Mouse (Mus musculus): Measurements from ENCODE around the gene Socs3. TPM values are rescaled to one million over a fixed set of nuclear protein-coding genes. Genes with fewer than 3 reads are reported as not detected.
A peak's percentile ranks its signal among the peaks of the same experiment; 100 is the strongest.

The Socs3 gene
- total RNA-seq, 4 experiments from 2014 or later = 1.9 to 3.3 (median 2.5) TPM

- DNase-seq (ENCODE audit: low spot score in 2 of 2) = no peak
Observed at GRCm38 (mm10) chr11:117973569-117973968, 3.7 kb upstream of the Socs3 start.

- no peak for DNase-seq (ENCODE audit: low spot score in 2 of 2)
Observed at GRCm38 (mm10) chr11:117972656-117973558, 3.1 kb upstream of the Socs3 start.

DNA sequence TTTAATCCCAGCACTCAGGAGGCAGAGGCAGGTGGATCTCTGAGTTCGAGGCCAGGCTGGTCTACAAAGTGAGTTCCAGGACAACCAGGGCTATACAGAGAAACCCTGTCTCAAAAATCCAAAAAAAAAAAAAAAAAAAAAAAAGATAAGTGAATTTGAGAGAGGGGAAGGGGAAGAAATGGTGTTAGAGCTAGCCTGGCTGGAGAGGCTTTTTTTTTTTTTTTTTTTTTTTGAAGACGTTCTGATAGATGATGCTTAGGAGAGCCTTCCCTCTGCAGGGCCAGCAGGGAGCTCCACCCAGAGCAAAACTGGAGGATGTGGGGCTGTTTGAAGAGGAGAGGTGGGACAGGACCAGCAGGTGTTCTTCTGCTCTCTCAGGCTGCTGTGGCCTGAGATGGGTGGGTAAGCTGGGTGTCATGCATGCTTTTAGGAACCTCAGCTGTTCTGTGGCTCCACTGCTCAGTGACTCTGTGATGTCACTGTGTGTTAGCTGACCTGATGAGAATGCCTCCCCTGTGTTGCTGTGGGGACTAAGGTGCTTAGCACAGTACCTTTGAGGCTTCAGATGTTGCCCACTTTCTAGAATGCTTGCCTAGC lies 1.9 kb upstream of the Socs3 start:
- no peak for DNase-seq (ENCODE audit: low spot score in 2 of 2)

DNA sequence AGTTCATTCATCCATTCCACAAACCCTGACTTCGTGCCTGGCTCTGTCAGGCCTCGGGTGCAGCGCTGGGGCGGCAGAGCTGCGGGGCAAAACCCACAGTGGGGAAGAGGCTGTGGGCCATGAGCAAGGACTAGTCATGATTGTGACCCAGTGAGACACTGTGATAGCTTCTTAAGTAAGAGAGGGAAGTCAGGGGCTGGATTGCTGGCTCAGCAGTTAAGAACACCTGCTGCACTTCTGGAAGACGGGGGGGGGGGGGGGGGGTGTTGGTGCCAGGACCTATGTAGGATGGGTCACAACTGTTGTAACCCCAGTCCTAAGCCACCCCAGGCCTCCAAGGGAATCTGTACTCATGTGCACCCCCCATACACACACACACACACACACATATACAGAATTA lies 1.3 kb upstream of the Socs3 start:
- no peak for DNase-seq (ENCODE audit: low spot score in 2 of 2)

- peak; percentile 94 to 96 for DNase-seq (ENCODE audit: low spot score in 2 of 2)
Observed at GRCm38 (mm10) chr11:117969100-117969944, 525 bp downstream of the Socs3 start.

- DNase-seq (ENCODE audit: low spot score in 2 of 2) = no peak
Observed at GRCm38 (mm10) chr11:117968716-117969099, 1.1 kb downstream of the Socs3 start.

DNA sequence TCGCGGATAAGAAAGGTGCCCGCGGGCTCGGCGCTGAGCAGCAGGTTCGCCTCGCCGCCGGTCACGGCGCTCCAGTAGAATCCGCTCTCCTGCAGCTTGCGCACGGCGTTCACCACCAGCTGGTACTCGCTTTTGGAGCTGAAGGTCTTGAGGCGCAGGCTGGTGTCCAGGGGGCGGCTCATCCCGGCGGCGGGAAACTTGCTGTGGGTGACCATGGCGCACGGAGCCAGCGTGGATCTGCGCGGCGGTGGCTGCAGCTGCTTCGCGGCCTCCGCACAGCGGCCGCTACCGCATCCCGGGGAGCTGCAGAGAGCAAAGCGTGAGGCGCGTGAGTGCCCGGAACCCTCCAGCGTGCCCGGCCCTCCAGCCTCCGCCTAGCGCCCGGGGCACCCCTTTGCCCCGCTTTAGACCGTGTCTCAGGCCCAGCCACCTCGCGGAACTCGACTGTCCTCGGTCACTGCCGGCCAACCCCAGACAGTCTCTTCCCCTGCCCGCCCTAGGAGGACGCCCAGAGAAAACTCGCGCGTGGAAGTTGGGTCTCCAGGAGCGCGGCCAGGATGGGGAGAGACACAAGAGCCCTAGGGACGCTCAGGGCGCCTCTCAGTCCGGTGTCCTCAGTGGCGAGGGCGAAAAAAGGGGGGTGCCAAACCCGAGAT lies 1.7 kb downstream of the Socs3 start:
- DNase-seq (ENCODE audit: low spot score in 2 of 2) = no peak

GRCm38 (mm10) chr11:117967249-117968015 lies 2.4 kb downstream of the Socs3 start:
- DNase-seq (ENCODE audit: low spot score in 2 of 2) = no peak

DNA sequence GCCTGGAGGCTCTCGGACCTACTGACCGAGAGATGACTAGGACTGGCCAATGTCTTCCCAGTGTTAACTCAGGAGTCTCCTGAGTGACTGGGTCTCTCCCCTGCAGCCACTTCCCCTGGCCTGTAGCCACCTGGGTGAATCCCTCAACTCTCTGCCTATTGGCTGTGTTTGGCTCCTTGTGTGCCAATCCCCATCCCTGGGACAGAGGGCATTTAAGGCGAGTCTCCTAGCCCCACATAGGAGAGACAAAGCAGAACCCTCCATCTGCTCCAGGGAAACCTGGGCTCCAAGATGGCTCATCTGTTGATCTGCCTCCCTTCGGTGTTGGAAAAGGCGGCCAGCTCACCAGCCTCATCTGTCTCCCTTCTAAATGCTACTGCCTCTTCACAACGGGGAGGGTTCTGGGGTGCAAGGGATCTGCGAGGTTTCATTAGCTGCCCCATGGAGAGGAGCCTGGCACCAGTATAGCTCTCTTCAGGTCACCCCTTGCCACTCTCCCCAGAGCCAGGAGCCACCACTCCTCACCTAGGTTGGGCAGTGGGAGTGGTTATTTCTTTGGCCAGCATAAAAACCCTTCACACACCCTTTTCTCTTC lies 3.2 kb downstream of the Socs3 start:
- no peak for DNase-seq (ENCODE audit: low spot score in 2 of 2)

DNA sequence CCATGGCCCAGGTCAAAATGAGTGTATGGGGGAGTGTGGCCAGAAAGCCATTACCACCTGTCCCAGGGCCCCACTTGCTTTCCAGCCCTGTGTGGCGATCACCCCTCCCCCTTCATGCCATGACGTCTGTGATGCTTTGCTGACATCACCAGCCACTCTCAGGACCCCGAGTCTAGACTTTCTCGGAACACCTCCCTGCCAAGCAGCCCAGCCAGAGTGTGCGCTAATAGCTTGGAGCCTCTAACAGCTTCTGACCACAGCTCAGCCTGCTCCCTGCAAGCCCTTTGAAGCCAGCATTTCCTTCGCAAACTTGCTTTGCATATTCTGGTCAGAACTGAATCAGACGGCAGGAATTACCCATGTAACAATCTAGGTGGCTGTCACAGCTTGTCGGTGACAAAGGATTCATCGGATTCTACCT lies 4.3 kb downstream of the Socs3 start:
- DNase-seq (ENCODE audit: low spot score in 2 of 2) = no peak

GRCm38 (mm10) chr11:117965052-117965451 lies 4.8 kb downstream of the Socs3 start:
- no peak for DNase-seq (ENCODE audit: low spot score in 2 of 2)

DNA sequence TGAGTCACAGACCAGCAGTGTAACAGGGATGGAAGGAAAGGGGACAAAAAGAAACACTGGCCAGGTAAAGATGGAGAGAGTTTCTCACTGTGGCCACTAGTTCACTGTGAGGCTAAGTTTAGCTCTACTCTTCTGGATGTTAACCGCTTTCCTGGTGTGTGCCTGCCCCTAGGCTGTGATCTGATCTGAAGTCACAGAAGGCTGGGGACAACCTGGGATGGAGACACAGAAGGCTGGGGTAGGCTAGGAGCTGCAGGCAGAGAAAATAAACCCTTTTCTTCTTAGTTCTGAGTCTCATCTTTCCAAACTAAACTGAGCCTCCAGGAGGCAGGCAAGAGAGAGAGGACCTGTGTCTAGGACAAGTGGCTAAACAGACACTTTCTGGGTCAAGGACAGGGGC lies 5.6 kb downstream of the Socs3 start:
- no peak for DNase-seq (ENCODE audit: low spot score in 2 of 2)

- DNase-seq (ENCODE audit: low spot score in 2 of 2) = no peak
Observed at GRCm38 (mm10) chr11:117963872-117964271, 6.0 kb downstream of the Socs3 start.

DNA sequence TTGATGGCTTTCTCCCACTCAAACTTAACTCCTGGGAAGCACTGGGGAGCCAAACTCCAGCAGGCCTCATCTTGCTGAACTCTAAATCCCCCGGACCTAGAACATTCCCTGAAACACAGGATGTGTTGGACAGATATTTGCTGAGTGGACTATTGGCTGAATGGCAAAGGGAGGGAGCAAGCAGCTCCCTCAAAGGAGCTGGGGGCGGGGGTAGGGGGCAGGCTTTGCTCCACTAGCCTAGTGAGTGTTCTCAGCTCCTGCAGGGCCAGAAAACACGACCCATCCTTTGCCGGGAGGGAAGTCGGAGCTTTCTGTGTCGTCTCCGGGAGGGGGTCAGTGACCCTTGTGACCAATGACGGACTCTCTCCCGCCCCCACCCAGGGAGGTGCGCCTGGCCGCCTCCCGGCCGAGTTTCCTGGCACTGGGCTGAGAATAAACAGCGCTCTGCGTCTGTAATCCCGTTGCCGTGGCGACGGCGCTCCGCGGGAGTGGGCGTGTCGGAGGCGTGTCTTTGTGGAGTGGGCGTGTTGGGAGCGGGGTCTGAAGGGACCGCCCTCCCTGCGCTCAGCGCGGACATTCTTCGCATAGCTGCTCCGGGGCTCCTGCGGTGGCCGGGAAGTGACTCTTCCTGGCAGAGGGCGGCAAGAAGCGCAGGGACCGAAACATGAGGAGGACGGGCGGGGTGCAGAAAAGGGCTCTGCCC lies 6.6 kb downstream of the Socs3 start:
- DNase-seq (ENCODE audit: low spot score in 2 of 2) = peak; percentile 97

DNA sequence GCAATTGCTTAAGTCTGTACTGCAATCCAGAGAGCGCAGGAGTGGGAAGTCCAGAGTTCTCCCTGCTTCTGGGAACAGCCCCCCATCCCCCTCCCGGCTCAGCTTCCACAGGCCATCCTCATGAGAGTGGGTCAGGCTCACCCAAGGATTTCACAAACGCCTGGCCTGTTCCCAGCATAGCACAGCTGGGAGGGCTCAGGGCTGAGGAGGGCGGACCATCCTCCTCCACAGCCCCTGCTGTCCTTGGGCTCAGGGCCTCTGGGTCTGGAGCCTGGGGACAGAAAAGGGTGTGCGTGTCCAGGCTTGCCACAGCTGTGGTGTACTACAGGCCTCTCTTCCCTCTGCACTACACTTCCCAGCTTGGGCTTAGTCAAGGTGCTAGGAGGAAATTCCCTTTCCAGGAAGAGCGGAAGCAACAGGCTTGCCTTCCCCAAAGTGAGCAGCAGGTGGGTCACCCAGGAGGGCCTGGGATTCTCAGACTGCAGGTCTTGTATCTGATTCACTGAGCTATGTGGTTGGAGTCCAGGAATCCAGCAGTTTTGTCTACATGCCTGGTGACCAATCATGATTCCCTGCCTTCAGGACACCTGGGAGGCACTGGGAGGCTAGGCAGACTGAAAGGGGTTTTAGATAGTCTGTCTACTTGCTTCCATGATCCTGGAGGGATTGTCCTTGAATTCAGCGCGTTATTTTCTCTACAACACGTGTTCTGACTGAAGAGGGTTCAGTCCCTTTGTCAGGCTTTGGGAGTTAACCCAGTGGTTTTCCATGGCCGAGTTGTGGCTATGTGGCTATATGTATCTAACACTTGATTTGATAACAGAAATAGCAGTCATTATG lies 7.4 kb downstream of the Socs3 start:
- DNase-seq (ENCODE audit: low spot score in 2 of 2) = peak; percentile 79 to 86

DNA sequence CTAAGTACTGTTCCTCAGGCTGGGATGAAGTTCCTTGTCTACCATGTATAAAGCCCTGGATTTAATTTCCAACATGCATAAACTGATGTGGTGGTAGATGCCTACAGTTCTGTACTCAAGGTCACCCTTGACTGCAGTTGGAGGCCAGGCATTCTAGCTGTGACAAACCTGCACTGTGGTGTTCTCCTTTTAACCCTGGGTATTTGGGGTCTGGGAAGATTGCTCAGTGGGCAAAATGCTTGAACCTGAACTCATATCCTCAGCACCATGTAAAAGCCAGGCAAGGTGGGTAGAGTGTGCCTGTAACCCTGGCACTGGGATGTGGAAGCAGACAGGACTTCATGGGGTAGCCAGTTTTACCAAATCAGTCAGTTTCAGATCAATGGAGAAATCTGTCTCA lies 9.2 kb downstream of the Socs3 start:
- DNase-seq (ENCODE audit: low spot score in 2 of 2) = no peak

- no peak for DNase-seq (ENCODE audit: low spot score in 2 of 2)
Observed at GRCm38 (mm10) chr11:117959741-117960381, 10.0 kb downstream of the Socs3 start.

DNA sequence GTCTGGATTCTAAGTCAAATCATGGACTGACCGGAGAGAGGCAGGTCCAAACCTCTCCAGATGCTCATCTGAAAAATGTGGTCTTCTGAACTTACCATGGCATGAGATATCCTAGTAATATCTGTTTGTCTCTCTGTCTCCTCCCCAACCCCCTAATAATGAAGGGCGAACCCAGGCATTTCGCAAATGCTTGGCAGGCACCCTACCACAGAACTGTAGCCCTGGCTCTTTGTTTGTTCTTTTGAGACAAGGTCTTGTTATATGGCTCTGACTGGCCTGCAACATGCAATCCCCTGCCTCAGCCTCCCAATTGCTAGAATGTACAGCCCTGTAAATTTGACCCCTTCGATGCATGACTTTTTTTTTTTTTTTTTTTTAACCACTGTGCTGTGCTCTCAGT lies 10.7 kb downstream of the Socs3 start:
- no peak for DNase-seq (ENCODE audit: low spot score in 2 of 2)
